Mouse (Mus musculus) limb, embryonic 15.5 days (tissue): ENCODE measurements around the gene Naa16. TPM values are rescaled to one million over a fixed set of nuclear protein-coding genes. Genes with fewer than 3 reads are reported as not detected.
"Not testable (repeated sequence)": the region's sequence is repeated elsewhere in the genome, so short reads cannot be mapped to it uniquely, and the experiment has no call there.

Experiments
- ATAC-seq: fragments of 200-750 bp; cut with Nextera tagmentation; 2 replicates; pipeline ENCODE4 v1.8.0; 2017; ENCODE audit warnings: low read depth, moderate TSS enrichment; ENCODE audit not compliant: insufficient number of reproducible peaks, low FRiP score, low TSS enrichment
- H3K27ac ChIP-seq: fragments of 300-500 bp; sonication (generic); 2 replicates; pipeline ENCODE4 v1.5.1; 2015; ENCODE audit warnings: moderate library complexity, mild to moderate bottlenecking, inconsistent platforms
- H3K27me3 ChIP-seq: fragments of 300-500 bp; sonication (generic); 2 replicates; pipeline ENCODE4 v1.6.1; 2015; ENCODE audit warnings: inconsistent platforms
- H3K36me3 ChIP-seq: fragments of 300-500 bp; sonication (generic); 2 replicates; pipeline ENCODE4 v1.6.1; 2015; ENCODE audit warnings: inconsistent platforms
- H3K4me1 ChIP-seq: fragments of 300-500 bp; sonication (generic); 2 replicates; pipeline ENCODE4 v1.6.1; 2015; ENCODE audit warnings: inconsistent platforms
- H3K4me2 ChIP-seq: fragments of 300-500 bp; sonication (generic); 2 replicates; pipeline ENCODE4 v1.6.1; 2015; ENCODE audit warnings: mild to moderate bottlenecking, inconsistent platforms
- H3K4me3 ChIP-seq: fragments of 300-500 bp; sonication (generic); 2 replicates; pipeline ENCODE4 v1.5.1; 2015; ENCODE audit warnings: mild to moderate bottlenecking, inconsistent platforms
- H3K9ac ChIP-seq: fragments of 300-500 bp; sonication (generic); 2 replicates; pipeline ENCODE4 v1.6.1; 2015; ENCODE audit warnings: inconsistent platforms
- H3K9me3 ChIP-seq: fragments of 300-500 bp; sonication (generic); 2 replicates; pipeline ENCODE4 v1.6.1; 2016; ENCODE audit warnings: inconsistent platforms
- WGBS: fragments of 180-500 bp; shearing (Covaris S2); methylation state at CpG from one replicate; pipeline ENCODE4 v1.1.7; 2015; 5-methylcytosine and 5-hydroxymethylcytosine counted together
- polyA plus RNA-seq: library from polyadenylated mRNA; unstranded; fragments of >200 nt; fragmentation: Nextera tagmentation; extraction: Ambion mirVana; gene quantifications from 2 replicates; pipeline ENCODE4 v1.2.1, GENCODE M21; 2015

Naa16 gene
- 36.9 and 40.5 TPM in 2 replicates for polyA plus RNA-seq

DNA sequence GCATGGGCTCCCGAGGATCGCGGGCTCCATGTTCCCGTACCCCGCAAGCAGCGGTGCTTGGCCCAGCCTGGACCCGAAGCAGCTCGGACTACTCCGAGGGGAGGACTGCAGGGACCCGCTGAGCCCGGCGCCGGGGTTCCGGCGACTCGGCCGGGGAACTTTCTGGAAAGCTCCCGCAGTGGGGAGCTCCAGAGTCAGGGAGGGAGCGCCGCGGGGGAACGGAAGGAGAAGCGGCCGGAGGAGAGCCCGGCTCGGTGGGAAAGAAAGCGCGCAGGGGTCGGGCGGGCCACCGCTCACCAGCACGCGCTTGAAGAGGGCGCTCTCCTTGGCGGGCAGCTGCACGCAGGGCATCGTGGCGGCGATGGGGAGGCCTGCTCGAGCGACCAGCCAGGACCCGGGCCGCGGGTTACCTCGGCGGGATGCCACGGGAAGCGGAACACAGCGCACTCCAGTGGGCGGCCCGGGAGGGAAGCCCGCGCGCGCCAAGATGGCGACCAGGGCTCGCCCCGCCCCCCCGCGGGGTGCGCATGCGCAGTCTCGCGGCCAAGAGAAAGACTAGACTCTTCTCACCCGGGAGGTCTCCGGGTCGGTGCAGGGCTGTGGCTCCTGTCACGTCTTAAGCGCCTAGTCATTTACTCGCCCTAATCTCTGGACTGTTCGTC, at the start of gene Naa16:
Naa16 (minus strand) TSS at position 514 of the 662 bp plus-strand sequence.
- peaks cover 7% of the 10 kb centered on the region for H3K4me1 ChIP-seq
- no peaks in the 10 kb centered on the region for H3K9me3 ChIP-seq
- H3K9ac ChIP-seq, result peak within 1 kb of the TSS; percentile 90
- H3K27ac ChIP-seq, result peak within 1 kb of the TSS; percentile 99
- H3K36me3 ChIP-seq, result 0 out of 2 replicates have a peak, but pooled peaks cover 5% of the 10 kb centered on the region
- peak within 1 kb of the TSS; percentile 61 for H3K4me2 ChIP-seq
- H3K27me3 ChIP-seq, result no peaks in the 10 kb centered on the region
- WGBS, result under 1% methylated on average over 69 of the region's 71 CpGs
- peak; percentile 92 for ATAC-seq
- H3K4me3 ChIP-seq, result peak within 1 kb of the TSS; percentile 87

DNA sequence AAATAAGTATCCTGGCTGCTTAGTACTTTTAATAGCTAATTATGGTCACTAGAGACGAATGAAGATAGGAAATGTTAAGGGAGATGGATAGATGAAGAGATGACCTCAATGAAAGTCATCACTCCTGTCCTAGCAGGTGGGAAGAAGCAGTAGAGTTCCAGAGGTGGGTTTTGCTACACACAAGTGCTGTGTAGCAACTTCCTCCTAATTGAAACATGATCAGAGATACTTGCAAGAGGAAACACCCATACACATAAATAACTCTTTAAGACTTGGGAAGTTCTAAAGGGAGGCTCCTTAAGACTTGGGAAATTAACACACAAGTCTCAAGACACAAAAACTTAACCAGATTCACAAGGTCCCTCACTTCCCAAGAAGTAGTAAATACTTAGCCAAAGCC, 43.5 kb upstream of the Naa16 start:
- ATAC-seq, result no peak
- H3K4me3 ChIP-seq, result no peak overlapping the region
- H3K4me2 ChIP-seq, result no peak overlapping the region
- no peaks in the 10 kb centered on the region for H3K4me1 ChIP-seq
- WGBS, result 69% methylated on average over 1 of the region's 1 CpGs
- H3K27ac ChIP-seq, result no peak overlapping the region
- H3K27me3 ChIP-seq, result no peaks in the 10 kb centered on the region
- H3K36me3 ChIP-seq, result 0 out of 2 replicates have a peak, but pooled peaks cover 3% of the 10 kb centered on the region
- H3K9ac ChIP-seq, result no peak overlapping the region
- H3K9me3 ChIP-seq, result no peaks in the 10 kb centered on the region

DNA sequence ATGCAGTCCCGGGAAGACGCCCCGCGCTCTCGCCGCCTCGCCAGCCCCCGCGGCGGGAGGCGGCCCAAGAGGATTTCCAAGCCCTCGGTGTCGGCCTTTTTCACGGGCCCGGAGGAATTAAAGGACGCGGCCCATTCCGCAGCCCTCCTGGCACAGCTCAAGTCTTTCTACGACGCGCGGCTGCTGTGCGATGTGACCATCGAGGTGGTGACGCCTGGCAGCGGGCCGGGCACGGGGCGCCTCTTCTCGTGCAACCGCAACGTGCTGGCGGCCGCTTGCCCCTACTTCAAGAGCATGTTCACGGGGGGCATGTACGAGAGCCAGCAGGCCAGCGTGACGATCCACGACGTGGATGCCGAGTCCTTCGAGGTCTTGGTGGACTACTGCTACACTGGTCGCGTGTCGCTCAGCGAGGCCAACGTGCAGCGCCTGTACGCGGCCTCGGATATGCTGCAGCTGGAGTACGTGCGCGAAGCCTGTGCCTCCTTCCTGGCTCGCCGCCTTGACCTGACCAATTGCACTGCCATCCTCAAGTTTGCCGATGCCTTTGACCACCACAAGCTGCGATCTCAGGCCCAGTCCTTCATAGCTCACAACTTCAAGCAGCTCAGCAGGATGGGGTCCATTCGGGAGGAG, 36.3 kb upstream of the Naa16 start:
- Histone ChIP-seq H3K4me3 (peak overlapping the region; percentile 53), H3K9ac (peak overlapping the region; percentile 40; the same call in 1 of the 2 replicates), H3K4me2 (peak overlapping the region; percentile 43), H3K27ac (peak overlapping the region; percentile 87), H3K36me3 (peaks cover 12% of the 10 kb centered on the region)
- 71% methylated on average over 10 of the region's 59 CpGs for WGBS
- ATAC-seq, H3K9me3 ChIP-seq, H3K4me1 ChIP-seq, H3K27me3 ChIP-seq: not testable (repeated sequence)

DNA sequence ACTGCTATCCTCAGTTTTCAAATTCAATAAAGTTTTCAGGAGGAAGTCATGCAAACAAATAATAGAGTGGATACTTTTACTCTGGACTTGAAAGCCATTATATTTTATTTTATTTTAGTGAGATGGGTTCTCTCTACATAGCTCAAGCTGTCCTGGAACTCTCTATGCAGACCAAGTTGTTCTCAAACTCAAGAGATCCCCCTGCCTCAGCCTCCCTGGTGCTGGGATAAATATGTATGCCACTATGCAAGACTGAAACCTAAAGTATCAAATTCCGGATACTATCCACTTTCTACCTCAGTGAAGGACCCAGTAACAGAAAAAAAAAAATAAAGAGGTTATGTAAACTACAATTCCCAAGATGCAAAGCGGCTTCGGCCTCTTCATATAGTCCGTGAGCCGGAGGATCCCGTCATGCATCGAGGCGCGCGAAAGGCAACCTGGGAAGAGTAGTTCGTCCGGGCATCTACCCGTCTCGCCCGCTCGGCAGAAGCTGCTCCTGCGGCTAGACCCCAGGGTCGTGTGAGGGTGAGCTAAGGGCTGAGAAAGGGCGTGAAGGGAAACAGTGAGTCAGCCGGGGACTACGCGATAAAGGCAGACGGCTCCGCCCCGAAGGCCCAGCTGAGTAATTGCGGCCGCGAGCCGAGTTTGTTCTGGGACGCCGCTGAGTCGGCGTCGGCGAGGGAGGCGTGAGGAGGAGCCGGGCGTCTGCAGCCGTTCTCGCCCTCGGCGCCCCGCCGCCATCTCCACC, 35.6 kb upstream of the Naa16 start, which contains the start of gene Kbtbd7:
Kbtbd7 (plus strand) TSS at position 533 of the 751 bp plus-strand sequence.
- Histone ChIP-seq H3K4me2 (peak within 1 kb of the TSS; percentile 43), H3K27ac (peak within 1 kb of the TSS; percentile 87), H3K4me1 (no peaks in the 10 kb centered on the region), H3K36me3 (peaks cover 9% of the 10 kb centered on the region), H3K9ac (peak within 1 kb of the TSS; percentile 40; the same call in 1 of the 2 replicates), H3K27me3 (no peaks in the 10 kb centered on the region), H3K4me3 (peak within 1 kb of the TSS; percentile 53), H3K9me3 (0 out of 2 replicates have a peak, but pooled peaks cover 6% of the 10 kb centered on the region)
- WGBS, result under 1% methylated on average over 40 of the region's 44 CpGs
- ATAC-seq, result peak; percentile 97

DNA sequence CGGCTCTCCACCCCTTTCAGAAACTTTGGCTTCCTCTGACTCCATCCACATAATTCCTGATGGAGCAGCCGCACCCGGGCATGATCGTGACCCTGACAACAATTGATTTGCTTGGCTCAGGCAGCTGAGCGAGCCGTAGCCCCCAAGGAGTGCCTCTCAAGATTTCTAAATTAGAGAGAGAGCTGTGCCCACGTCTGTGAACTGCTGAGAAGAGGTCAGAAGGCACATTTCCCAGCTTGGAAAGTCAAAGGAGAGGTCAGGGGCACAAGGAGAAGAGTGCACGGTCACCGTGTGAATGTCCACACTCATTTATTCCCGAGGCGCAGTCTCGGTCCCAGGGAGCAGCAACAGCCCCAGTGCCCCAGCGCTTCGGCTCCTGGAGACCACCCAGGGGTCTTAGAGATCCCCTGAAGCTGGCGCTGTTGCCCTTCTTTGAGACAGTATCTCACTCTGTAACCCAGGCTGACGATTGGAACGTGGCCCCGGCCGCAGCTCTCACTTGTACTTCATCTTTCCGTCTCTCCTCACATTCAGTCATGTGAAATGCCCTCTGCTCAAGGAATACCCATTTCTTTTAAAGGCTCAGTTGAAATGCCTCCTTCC, 29.6 kb upstream of the Naa16 start:
- Histone ChIP-seq H3K4me3 (no peak overlapping the region), H3K27ac (no peak overlapping the region), H3K9ac (no peak overlapping the region), H3K9me3 (no peaks in the 10 kb centered on the region), H3K36me3 (peaks cover 16% of the 10 kb centered on the region; the same call in 1 of the 2 replicates), H3K4me2 (no peak overlapping the region), H3K4me1 (no peaks in the 10 kb centered on the region), H3K27me3 (no peaks in the 10 kb centered on the region)
- 69% methylated on average over 20 of the region's 20 CpGs for WGBS
- no peak for ATAC-seq

GRCm38 (mm10) chr14:79413121-79413520, 22.5 kb upstream of the Naa16 start:
- Histone ChIP-seq H3K9me3 (no peaks in the 10 kb centered on the region), H3K27me3 (no peaks in the 10 kb centered on the region), H3K4me2 (no peak overlapping the region), H3K4me3 (no peak overlapping the region), H3K4me1 (no peaks in the 10 kb centered on the region), H3K36me3 (peaks cover 38% of the 10 kb centered on the region), H3K9ac (no peak overlapping the region), H3K27ac (no peak overlapping the region)
- 86% methylated on average over 6 of the region's 6 CpGs for WGBS
- no peak for ATAC-seq

- ATAC-seq, result no peak
- 83% methylated on average over 2 of the region's 2 CpGs for WGBS
- Histone ChIP-seq H3K4me3 (no peak overlapping the region), H3K27me3 (no peaks in the 10 kb centered on the region), H3K27ac (no peak overlapping the region), H3K9me3 (no peaks in the 10 kb centered on the region), H3K36me3 (peaks cover 34% of the 10 kb centered on the region), H3K9ac (no peak overlapping the region), H3K4me1 (no peaks in the 10 kb centered on the region), H3K4me2 (no peak overlapping the region)
Measured at GRCm38 (mm10) chr14:79410662-79411061, 20.1 kb upstream of the Naa16 start.

GRCm38 (mm10) chr14:79409278-79409830, 18.8 kb upstream of the Naa16 start:
- Histone ChIP-seq H3K4me1 (no peaks in the 10 kb centered on the region), H3K9me3 (no peaks in the 10 kb centered on the region), H3K27me3 (no peaks in the 10 kb centered on the region), H3K4me2 (no peak overlapping the region), H3K27ac (no peak overlapping the region), H3K36me3 (peaks cover 34% of the 10 kb centered on the region), H3K9ac (no peak overlapping the region), H3K4me3 (no peak overlapping the region)
- ATAC-seq, result no peak
- 93% methylated on average over 6 of the region's 6 CpGs for WGBS

DNA sequence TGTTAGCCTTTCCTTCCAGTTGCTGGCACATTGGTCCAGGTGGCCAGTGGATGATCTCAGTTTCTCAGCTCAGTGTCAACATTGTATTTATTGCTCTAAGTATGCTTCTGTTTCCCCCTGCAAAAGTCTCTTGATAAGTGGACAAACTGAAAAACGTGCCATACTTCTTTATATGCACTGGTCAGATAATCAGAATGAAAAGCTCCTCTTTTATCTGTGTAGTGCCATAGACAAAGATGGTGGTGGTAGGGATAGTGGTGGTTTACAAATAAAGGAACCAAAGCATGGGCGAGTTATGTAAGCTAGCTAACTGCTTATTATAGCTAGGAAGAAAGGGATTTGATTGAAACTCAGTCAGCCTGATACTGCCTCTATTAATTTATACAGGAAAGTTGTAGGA, 17.1 kb upstream of the Naa16 start:
- H3K9ac ChIP-seq, result no peak overlapping the region
- H3K36me3 ChIP-seq, result peaks cover 31% of the 10 kb centered on the region
- no peaks in the 10 kb centered on the region for H3K4me1 ChIP-seq
- WGBS, result 79% methylated on average over 2 of the region's 2 CpGs
- H3K27ac ChIP-seq, result no peak overlapping the region
- no peak overlapping the region for H3K4me2 ChIP-seq
- ATAC-seq, result no peak
- H3K9me3 ChIP-seq, result no peaks in the 10 kb centered on the region
- no peaks in the 10 kb centered on the region for H3K27me3 ChIP-seq
- no peak overlapping the region for H3K4me3 ChIP-seq

DNA sequence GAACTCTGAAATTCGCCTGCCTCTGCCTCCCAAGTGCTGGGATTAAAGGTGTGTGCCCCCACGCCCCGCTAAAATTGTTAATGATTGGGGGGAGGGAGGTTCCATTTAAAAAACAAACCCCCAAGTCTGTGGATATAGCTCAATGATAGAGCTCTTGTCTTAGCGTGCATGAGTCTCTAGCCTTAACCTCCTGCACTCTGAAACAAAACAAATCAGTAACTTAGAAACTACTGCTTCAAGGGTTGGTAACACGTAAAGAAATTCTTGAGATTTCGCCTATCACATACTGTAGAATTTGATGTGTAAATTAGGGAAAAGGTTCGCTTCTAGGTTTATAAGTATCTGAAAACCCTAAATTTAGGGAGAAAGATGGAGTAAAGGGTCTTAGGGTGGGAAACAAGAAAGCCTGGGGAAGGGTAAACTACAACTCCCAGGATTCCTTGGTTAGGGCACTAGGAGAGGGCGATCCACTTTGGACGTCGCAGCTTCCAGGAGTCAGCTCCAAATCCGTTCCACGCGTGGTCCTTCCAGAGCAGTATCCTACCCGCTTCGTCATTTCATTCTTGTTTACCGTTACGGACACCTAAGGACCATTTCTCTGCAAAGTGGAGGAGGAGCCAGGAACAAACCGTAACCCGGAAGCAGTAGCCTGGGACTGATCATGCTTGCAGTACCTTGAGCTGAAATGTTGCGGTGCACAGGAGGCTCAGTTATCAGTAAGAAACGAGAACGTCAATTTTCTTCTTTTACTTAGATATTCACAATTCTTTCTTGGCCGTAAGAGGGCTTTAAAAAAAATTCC, 6.9 kb upstream of the Naa16 start, which contains the start of gene Mtrf1:
Mtrf1 (plus strand) TSS at position 452 of the 802 bp plus-strand sequence.
- Histone ChIP-seq H3K4me3 (peak within 1 kb of the TSS; percentile 61), H3K4me2 (peak within 1 kb of the TSS; percentile 54), H3K9ac (peak within 1 kb of the TSS; percentile 44; the same call in 1 of the 2 replicates), H3K36me3 (peaks cover 14% of the 10 kb centered on the region; the same call in 1 of the 2 replicates), H3K4me1 (0 out of 2 replicates have a peak, but pooled peaks cover 4% of the 10 kb centered on the region), H3K27me3 (no peaks in the 10 kb centered on the region), H3K9me3 (no peaks in the 10 kb centered on the region), H3K27ac (peak within 1 kb of the TSS; percentile 95)
- WGBS, result 18% methylated on average over 23 of the region's 23 CpGs
- ATAC-seq, result peak; percentile 81; the same call in 1 of the 2 replicates
